Mouse (Mus musculus): ENCODE measurements around the gene Mllt6. TPM values are rescaled to one million over a fixed set of nuclear protein-coding genes. Genes with fewer than 3 reads are reported as not detected.

Gene Mllt6
- polyA plus RNA-seq, 1 experiment: 65.9 TPM

DNA sequence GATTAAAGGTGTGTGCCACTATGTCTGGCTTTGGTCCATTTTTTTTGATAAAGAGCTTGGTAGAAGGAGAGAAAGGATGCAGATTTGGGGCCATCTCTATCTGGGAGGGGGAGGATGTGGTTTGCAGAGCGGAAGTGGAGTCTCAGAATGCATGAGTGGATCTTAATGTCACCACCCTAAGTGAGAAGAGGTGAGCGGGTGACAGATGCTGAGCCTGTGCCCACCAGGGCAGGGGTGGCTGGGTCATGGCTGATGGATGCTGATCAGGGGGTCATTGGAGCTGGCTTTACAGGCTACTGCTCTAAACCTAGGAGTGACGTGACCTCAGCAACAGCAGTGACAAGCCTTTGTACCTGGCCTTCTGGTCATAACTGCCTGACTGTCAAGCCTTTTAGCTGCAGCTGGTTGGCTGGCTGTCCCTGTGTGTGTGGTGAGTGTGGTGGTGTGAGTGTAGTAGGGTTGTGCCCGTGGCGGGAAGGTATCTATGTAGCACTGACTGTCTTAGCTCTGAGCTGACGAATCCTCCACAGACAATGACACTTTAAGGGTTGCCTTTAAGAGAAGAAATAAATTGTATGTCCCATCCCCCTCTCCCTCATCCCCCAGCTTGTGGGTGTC lies 21.0 kb downstream of the Mllt6 start:
- 65% methylated on average over 6 of the region's 6 CpGs for WGBS
- no peak for TF ChIP-seq CTCF (IDR thresholded peaks at IDR 0.05; ENCODE audit: insufficient read depth, low read length)
- 0 out of 2 replicates have a peak, but pooled peaks have one; percentile 15 for TF ChIP-seq POLR2A (IDR thresholded peaks at IDR 0.05; ENCODE audit: borderline replicate concordance, extremely low read depth, low read depth, low read length)
- DNase-seq: no peak
- Histone ChIP-seq H3K4me1 (ENCODE audit: control insufficient read depth, insufficient read depth, low read length) (peaks cover 21% of the 10 kb centered on the region), H3K4me3 (replicated peaks; ENCODE audit: extremely low read depth, low read depth, low read length) (no peak overlapping the region)

DNA sequence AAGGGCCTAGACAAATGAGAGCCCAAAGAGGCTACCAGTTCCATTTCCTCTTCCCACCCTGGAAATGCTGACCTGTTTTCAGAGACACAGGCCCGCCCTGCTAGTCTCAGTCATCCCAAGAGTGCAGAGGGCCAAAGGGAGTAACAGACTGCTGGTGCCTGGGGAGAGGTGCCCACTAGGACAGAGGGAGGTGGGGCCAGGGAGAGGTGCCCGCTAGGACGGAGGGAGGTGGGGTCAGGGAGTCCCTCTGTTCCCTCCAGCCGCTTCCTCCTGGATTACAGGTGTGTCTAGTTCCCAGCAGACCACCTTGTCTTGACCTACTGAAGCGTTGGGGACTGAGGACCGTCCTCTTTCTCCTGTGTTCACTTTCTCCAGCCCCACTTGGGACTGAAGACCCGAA lies 21.6 kb downstream of the Mllt6 start:
- H3K4me1 ChIP-seq (ENCODE audit: control insufficient read depth, insufficient read depth, low read length): peaks cover 21% of the 10 kb centered on the region
- H3K4me3 ChIP-seq (replicated peaks; ENCODE audit: extremely low read depth, low read depth, low read length): no peak overlapping the region
- WGBS: 33% methylated on average over 7 of the region's 7 CpGs
- TF ChIP-seq POLR2A (IDR thresholded peaks at IDR 0.05; ENCODE audit: borderline replicate concordance, extremely low read depth, low read depth, low read length): peak; percentile 18; the same call in 1 of the 2 replicates
- TF ChIP-seq CTCF (IDR thresholded peaks at IDR 0.05; ENCODE audit: insufficient read depth, low read length): no peak
- no peak for DNase-seq

DNA sequence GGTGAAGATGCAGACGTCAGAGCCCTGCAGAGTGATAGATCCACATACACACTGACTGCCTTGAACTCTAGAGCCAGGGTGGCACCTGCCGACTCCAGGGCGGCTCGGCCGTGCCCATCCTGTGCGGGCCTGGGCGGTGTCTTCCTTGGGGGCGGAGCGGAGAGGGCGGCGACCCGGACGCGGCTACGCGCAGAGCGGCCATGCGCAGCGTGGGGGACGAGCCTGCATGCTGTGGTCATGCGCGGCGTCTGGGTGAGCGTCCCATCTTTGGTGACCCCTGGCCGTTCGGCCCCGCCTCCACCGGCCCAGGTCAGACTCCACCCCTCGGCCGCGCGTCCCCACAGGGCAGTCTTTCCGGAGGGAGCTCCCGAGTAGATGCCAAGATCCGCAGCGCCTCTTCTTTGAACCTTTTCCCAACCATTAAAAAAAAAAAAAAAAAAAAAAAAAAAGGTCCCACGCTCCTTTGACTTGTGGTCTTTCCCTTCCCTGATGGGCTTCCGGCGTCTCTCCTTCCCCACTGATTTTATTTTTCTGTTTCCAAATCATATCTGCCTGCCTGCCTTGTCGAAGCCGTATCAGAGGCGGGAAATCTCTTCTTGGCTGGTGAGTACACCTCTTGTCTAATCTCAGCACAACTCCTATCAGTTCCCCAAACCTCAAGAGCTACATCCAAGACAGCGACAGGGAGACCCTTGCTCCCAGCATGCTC lies 22.6 kb downstream of the Mllt6 start, which contains the start of gene Cisd3:
TSS of gene Cisd3 (plus strand) at position 214 of the 709 bp plus-strand sequence.
- TF ChIP-seq POLR2A (IDR thresholded peaks at IDR 0.05; ENCODE audit: borderline replicate concordance, extremely low read depth, low read depth, low read length): peak; percentile 86; the same call in 1 of the 2 replicates
- TF ChIP-seq CTCF (IDR thresholded peaks at IDR 0.05; ENCODE audit: insufficient read depth, low read length): no peak
- 1% methylated on average over 43 of the region's 43 CpGs for WGBS
- peak; percentile 93 for DNase-seq
- Histone ChIP-seq H3K4me3 (replicated peaks; ENCODE audit: extremely low read depth, low read depth, low read length) (peak within 1 kb of the TSS; percentile 59), H3K4me1 (ENCODE audit: control insufficient read depth, insufficient read depth, low read length) (peaks cover 17% of the 10 kb centered on the region)

DNA sequence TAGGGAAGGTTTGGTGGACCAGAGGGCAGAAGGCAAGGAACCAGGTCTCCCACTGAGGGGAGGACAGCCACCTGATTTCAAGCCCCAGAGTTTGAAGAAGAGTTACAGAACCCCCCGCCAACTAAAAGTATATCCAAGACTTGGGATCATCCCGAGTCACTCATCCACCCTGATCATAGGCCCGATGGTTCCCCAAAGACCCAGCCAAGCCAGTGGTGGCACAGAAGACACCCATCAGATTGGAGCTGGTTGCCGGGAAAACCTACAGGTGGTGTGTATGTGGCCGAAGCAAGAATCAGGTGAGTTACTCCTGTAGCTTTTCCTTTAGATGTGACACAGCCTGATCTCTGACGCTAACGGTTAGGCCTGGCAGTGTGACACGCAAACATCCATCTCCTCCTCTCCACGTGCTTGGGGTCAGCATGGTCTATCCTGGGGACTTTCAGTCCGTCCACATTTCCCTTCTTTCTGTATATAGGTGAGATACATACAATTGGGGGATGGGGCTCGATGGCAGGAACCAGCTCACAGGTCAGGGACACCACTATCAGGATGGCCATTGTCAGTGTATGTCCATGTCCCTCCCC lies 23.2 kb downstream of the Mllt6 start:
- Histone ChIP-seq H3K4me1 (ENCODE audit: control insufficient read depth, insufficient read depth, low read length) (peaks cover 17% of the 10 kb centered on the region), H3K4me3 (replicated peaks; ENCODE audit: extremely low read depth, low read depth, low read length) (peak overlapping the region; percentile 49)
- TF ChIP-seq POLR2A (IDR thresholded peaks at IDR 0.05; ENCODE audit: borderline replicate concordance, extremely low read depth, low read depth, low read length): no peak
- DNase-seq: no peak
- WGBS: 63% methylated on average over 11 of the region's 11 CpGs

DNA sequence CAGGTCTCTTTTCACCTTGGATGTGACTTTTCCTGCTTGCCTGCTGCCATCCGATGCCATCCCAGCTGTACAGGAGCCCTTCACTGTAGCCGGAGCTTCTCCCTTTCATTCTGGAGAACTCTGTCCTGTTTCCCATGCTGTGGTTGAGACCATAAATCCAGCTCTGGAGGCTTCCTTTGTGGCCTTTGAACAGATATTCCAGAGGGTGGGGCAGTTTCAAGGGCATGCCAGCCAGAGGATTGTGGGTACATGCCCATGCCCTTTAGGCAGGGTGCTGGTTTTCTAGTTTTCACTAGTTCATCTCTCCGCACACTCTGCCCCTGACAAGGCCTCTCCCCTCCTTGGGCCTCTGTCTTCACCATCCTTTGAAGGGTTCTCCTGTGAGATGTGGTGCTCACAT lies 23.8 kb downstream of the Mllt6 start:
- no peak for DNase-seq
- TF ChIP-seq CTCF (IDR thresholded peaks at IDR 0.05; ENCODE audit: insufficient read depth, low read length) (no peak), POLR2A (IDR thresholded peaks at IDR 0.05; ENCODE audit: borderline replicate concordance, extremely low read depth, low read depth, low read length) (no peak)

DNA sequence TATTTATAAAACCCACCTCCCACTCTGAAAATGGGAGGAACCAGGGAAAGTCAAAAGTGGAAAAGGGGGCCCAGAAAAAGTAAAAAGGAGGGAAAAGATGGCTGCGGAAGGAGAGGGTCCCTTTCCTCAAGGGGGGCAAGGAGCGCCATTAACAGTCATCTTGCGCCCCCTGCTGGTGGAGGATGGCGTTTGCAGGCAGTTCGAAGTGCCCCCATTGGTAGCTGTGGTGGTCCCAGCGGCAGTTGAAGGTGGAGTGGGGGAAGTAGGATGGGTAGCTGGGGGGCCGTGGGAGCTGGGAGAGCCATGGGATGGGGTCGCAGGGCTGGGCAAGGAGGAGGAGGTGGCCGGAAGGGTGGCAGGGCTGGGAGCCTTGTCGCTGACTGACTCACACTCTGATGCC lies 26.6 kb downstream of the Mllt6 start:
- Histone ChIP-seq H3K4me3 (replicated peaks; ENCODE audit: extremely low read depth, low read depth, low read length) (no peak overlapping the region), H3K4me1 (ENCODE audit: control insufficient read depth, insufficient read depth, low read length) (peaks cover 13% of the 10 kb centered on the region)
- 27% methylated on average over 10 of the region's 10 CpGs for WGBS
- no peak for DNase-seq
- peak; percentile 85 for TF ChIP-seq CTCF (IDR thresholded peaks at IDR 0.05; ENCODE audit: insufficient read depth, low read length)
- TF ChIP-seq POLR2A (IDR thresholded peaks at IDR 0.05; ENCODE audit: borderline replicate concordance, extremely low read depth, low read depth, low read length): no peak

More for the DNA sequence above, 23.8 kb downstream of the Mllt6 start:
- WGBS: 77% methylated on average over 3 of the region's 3 CpGs
- Histone ChIP-seq H3K4me1 (ENCODE audit: control insufficient read depth, insufficient read depth, low read length) (peaks cover 17% of the 10 kb centered on the region), H3K4me3 (replicated peaks; ENCODE audit: extremely low read depth, low read depth, low read length) (no peak overlapping the region)

DNA sequence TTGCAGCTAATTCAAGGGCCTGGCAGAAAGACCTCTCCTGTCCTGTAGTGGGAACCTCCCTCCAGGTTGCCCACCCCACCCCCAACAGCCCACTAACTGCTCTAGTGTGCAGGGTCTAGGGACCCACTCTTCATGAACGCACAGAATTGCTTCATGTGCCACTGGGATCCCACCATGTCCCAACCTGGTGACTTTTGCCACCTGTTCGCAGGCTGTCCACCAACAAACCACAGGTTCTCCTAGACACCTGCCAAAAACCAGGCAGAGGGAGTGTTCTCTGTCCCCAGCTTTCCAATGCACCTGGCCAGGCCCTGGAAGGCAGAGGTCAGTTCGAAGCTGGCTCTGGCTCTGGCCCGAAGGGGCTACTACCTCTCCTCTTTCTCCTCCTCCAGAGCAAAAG lies 31.2 kb downstream of the Mllt6 start:
- H3K4me1 ChIP-seq (ENCODE audit: control insufficient read depth, insufficient read depth, low read length): peaks cover 4% of the 10 kb centered on the region; the same call in 1 of the 2 replicates
- DNase-seq: no peak
- no peak overlapping the region for H3K4me3 ChIP-seq (replicated peaks; ENCODE audit: extremely low read depth, low read depth, low read length)
- TF ChIP-seq CTCF (IDR thresholded peaks at IDR 0.05; ENCODE audit: insufficient read depth, low read length) (no peak), POLR2A (IDR thresholded peaks at IDR 0.05; ENCODE audit: borderline replicate concordance, extremely low read depth, low read depth, low read length) (no peak)
- WGBS: 76% methylated on average over 4 of the region's 4 CpGs

DNA sequence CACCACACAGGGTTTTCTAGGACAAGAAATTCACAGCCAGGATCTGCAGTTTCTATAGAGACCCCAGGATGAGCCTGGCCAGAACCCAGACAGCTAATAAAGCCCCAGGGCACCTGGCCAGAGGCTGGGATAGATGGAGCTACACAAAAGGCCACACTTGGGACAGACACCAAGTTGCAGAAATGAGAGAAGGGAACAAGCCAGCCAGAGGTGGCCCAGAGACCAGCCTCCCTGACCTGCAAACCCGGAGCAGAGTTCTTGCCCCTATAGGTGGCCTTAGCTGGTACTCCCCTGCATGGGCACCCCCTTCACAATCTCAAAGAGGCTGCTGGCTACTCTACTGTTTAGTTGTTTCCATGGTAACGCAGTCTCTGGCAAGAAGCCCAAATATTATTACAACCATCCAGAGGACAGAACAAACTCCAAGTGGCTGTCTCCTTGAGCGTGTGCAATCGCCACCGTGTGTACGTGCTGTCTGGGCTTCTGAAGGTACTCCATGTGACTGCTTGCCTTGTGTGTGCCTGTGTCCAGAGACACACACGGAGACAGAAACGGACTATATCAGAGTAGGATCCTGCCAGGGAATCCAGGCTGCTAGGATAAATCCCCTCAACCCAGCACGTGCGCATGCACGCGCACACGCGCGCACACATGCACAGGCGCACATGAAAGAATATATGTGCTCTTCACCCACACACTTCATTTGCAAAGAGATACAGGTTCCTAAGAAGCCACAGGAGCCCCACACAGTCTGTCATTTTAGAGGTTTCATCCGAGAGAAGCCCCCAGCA lies 31.9 kb downstream of the Mllt6 start:
- no peak for DNase-seq
- no peak overlapping the region for H3K4me3 ChIP-seq (replicated peaks; ENCODE audit: extremely low read depth, low read depth, low read length)
- WGBS: 54% methylated on average over 17 of the region's 17 CpGs
- peaks cover 4% of the 10 kb centered on the region; the same call in 1 of the 2 replicates for H3K4me1 ChIP-seq (ENCODE audit: control insufficient read depth, insufficient read depth, low read length)
- TF ChIP-seq POLR2A (IDR thresholded peaks at IDR 0.05; ENCODE audit: borderline replicate concordance, extremely low read depth, low read depth, low read length): no peak
